Mouse (Mus musculus) neutrophil, adult 59 days (primary cell): Measurements from ENCODE around the gene Dpep1. TPM values are rescaled to one million over a fixed set of nuclear protein-coding genes. Genes with fewer than 3 reads are reported as not detected.

Experiments used
- total RNA-seq, 2 experiments: library from RNA; stranded (reverse); gene quantifications; 1 replicate in 1 of 2; 2 replicates in 1 of 2; pipeline ENCODE4 v1.2.4; 2023

The Dpep1 gene
- under 1 TPM; 0.38 to 0.40 TPM for total RNA-seq

DNA sequence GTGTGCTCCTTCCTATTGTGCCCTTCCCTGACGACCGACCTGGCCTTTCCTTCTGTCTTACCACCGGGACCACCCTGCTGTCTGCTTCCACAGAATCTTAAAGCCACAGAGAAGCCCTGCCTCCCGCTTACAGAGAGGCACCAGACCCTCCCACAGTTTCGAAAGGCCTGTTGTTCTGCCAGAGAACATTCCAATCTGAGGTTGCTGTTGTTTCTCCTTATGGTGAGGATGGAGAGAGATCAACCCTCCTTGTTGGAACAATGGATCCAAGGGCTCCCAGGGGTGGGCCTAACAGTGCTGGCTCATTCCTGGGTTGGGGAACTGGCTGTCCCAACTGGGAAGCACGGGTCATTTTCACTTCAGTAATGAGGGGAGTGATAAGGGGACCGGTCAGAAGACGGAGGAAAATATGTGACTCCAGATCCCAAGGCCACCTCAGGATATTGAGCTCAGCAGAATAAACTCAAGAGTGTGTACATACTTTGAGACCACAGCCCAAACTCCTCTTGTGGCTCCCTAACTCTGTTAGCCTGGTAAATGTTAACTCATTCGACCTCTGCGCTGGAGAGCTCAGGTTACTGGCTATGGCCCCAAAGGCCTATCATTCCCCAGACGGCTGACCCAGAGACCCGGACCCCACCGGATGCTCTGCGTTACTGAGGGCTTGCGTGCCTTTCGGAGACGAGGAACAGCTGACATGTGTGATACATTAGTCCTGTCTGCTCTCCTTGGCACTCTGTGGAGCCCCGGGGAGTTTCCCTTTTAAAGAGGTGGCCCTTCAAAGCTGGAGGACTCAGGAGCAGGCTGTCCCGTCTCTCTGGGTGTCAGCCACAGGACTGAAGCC, at the start of gene Dpep1:
Dpep1 (plus strand) TSS at position 677 of the 844 bp plus-strand sequence.

DNA sequence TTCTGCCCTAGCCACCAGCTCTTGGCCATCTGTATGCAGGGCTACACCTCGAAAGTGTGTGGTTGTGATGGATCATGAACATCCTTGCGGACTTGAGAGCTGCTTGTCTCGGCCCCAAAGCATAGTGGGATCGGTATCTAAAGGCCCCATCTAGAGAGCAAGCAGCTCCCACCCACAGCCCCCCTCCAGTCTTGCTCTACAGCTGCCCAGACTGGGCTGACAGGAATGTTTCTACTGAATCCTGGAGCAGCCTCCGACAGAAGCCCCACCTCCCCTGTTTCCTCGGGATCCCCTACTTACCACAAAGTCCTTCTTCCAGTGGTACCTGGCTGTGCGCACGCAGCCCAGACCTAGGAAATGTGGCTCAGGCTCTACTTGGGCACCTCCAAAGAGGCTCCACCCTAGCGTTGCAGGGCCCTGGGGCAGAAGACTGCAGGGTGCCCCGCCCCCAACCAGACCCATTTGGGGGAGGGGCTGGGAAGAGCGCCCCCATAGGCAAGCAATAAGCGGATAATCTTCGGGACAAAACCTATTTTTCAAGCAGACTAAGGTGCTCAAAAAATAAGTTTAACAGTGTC, 28.1 kb upstream of the Dpep1 start, which contains the start of gene Sult5a1:
Sult5a1 (minus strand) TSS at position 428 of the 578 bp plus-strand sequence.

DNA sequence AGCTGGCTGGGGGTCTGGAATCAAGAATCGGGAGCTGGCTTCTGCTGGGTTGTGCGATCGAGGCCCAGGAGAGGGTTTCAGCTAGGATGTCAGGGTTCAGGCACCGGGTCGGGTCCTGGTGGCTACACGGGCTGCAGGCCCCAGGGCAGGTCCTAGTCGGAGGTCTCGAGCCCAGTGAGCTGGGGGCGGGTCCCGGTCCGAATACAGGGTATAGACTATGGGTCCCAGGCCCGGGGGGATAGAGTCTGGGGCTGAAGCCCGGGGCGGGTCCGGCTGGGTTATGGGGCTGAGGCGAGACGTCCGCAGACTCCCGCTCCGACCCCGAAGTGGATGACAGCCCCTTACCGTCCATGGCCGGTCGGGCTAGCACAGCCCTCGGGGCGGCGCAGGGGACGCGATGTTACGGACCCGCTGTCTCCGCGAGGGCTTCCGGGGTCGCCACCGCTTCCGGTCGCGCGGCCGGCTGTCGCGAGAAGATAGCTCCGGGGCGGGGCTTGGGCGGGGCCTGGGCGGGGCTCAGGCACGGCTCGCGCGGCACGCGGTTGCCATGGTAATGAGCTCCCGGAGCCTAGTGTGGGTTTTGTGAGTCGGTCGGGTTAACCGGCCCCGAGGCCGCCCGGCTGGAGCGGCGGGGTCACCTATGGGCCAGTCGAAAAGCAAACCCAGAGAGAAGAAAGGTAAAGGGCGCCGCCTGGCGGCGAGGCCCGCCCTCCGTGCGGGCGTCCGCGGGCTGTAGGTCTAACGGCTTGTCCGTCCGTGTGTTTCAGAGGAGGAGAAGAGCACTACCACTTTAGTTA, 26.5 kb downstream of the Dpep1 start, which contains the start of the genes Chmp1a and Spata33:
Chmp1a (minus strand) TSS at position 443 of the 797 bp plus-strand sequence.
Spata33 (plus strand) TSS at position 512 of the 797 bp plus-strand sequence.

DNA sequence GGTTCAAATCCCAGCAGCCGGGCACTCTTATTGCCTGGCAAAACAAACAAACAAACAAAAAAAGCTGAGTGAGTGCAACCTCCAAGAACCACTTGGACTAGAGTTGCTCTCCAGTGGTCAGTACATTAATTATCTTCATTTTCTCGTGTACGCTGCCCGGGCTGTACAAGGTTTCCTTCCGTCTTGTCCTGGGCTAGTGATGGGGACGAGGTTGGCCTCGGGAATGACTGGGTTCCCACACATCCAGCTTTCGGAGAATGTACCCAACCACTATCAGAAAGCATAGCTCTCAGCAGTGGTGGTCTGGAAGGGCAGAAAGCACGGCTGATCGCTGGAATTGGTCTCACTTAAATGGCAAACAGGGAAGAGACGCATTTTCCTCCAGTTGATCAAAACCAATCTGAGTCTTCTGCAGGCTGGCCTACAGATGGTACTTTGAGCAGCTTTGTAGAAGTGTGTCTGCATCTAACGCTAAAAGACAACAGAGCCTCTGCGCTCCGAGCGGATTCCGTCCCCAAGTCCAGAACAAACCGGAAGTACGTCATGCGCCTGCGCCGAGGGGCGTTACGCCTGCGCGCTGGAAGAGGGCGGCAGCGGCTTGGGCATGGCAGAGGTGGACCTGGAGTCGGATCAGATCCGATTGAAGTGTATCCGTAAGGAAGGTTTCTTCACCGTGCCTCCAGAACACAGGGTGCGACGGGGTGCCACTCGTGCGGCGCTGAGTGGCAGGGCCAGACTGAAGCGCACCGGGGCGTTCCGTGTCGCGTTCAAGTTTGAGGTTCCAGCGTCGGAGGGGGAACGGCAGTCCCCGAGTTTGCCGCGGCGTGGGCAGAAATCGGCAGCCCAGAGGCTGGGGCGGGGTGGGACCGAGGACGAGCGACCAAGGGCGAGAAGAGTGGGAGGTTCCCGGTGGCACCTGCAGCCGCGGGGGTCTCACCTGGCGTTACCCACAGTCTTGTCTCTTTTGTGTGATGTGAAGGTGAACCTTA, 38.5 kb downstream of the Dpep1 start, which contains the start of gene Cdk10:
Cdk10 (plus strand) TSS at position 565 of the 989 bp plus-strand sequence.

DNA sequence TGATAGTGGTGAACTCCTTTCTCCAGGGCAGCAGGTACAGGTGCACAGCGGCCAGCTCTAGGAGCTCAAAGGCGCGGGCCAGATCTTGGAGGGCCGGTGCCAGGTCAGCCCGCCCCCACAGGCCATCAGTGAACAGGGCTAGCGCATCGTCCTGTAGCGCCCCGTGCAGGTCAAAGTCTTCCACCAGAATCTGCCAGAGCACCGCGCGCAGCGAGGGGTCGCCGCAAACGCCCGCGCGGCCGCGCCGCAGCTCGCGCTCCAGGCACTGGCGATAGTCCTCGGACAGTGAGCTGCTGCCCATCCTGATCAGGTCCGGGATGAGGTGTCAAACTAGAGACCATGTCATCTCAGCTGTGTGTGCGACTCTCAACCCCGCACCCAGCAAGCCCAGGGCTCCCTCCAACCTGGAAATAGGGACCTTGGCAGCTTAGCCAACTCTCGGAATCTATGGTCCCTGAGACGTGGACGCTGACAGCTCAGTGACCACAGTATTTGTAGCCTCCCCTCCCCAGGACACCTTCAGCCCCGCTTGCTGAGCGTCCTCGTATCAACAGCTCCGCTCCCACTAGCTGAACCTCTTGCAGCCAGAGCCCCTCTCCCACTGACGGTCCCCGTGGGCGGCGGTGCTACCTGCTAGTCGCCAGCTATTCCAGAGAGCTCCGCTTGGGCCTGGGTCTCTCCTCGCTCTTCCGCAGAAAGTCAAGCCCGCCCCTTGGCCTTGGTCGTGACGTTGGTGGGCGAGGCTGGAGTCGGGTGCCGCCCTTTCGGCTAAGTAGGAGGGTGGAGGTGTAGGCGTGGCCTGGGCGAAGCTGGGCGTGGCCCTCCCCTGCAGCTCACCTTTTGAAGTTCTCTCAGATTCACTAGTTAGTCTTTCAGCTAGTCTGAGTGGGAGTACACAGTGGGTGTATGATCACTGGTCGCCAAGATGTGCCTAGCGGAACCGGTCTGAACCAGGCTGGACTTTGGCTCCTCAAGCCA, 49.8 kb downstream of the Dpep1 start, which contains the start of gene Spata2l:
Spata2l (minus strand) TSS at position 714 of the 978 bp plus-strand sequence.

Other genes with a start within 250 kb of the Dpep1 start
- gene Ankrd11, start 144.0 kb upstream of the Dpep1 start, total RNA-seq = 100 to 1,000 TPM; 145 to 150 TPM
- 10 to 100 TPM; 22.7 to 34.0 TPM for gene Spg7, start 123.3 kb upstream of the Dpep1 start, total RNA-seq
- 100 to 1,000 TPM; 407 to 457 TPM for gene Rpl13, start 83.9 kb upstream of the Dpep1 start, total RNA-seq
- not detected for gene Cpne7, start 68.9 kb upstream of the Dpep1 start, total RNA-seq
- gene Sult5a1, start 27.9 kb upstream of the Dpep1 start, total RNA-seq = 1 to 10 TPM in 1 of 2 experiments, under 1 TPM in 1; 0.69 to 2.3 TPM
- 10 to 100 TPM; 71.8 to 89.1 TPM for gene Chmp1a, start 26.5 kb downstream of the Dpep1 start, total RNA-seq
- under 1 TPM in 1 of 2 experiments, not detected in 1; 0.13 TPM for gene Spata33, start 26.6 kb downstream of the Dpep1 start, total RNA-seq
- gene Cdk10, start 38.6 kb downstream of the Dpep1 start, total RNA-seq = 10 to 100 TPM; 23.5 to 29.2 TPM
- gene Spata2l, start 50.0 kb downstream of the Dpep1 start, total RNA-seq = 1 to 10 TPM; 6.1 to 6.3 TPM
- gene Zfp276, start 68.0 kb downstream of the Dpep1 start, total RNA-seq = 10 to 100 TPM; 35.6 to 38.0 TPM
- gene Vps9d1, start 68.1 kb downstream of the Dpep1 start, total RNA-seq = 10 to 100 TPM; 40.5 to 46.2 TPM
- 10 to 100 TPM; 41.0 to 55.4 TPM for gene Fanca, start 132.3 kb downstream of the Dpep1 start, total RNA-seq
- under 1 TPM; 0.22 to 0.71 TPM for gene Spire2, start 146.5 kb downstream of the Dpep1 start, total RNA-seq
- gene Tcf25, start 187.5 kb downstream of the Dpep1 start, total RNA-seq = 100 to 1,000 TPM; 119 to 121 TPM
- gene Mc1r, start 220.9 kb downstream of the Dpep1 start, total RNA-seq = not detected
- under 1 TPM in 1 of 2 experiments, not detected in 1; 0.33 TPM for gene Tubb3, start 225.2 kb downstream of the Dpep1 start, total RNA-seq
- 10 to 100 TPM; 42.3 to 51.5 TPM for gene Def8, start 237.3 kb downstream of the Dpep1 start, total RNA-seq